Mouse (Mus musculus): ENCODE data around the gene Ank3. TPM values are rescaled to one million over a fixed set of nuclear protein-coding genes. Genes with fewer than 3 reads are reported as not detected.

Gene Ank3
- polyA plus RNA-seq, 1 experiment: 39.1 TPM

- TF ChIP-seq CTCF (conservative IDR thresholded peaks at IDR 0.05; ENCODE audit: insufficient read depth, insufficient read length, low read depth, low read length) (no peak), POLR2A (IDR thresholded peaks at IDR 0.05; ENCODE audit: low read depth, low read length) (no peak)
- Histone ChIP-seq H3K27ac (ENCODE audit: insufficient read depth, low read depth, low read length) (peak overlapping the region; percentile 43), H3K36me3 (ENCODE audit: control insufficient read depth, insufficient read depth, low read length) (no peaks in the 10 kb centered on the region), H3K4me1 (ENCODE audit: control insufficient read depth, insufficient read depth, low read length) (0 out of 2 replicates have a peak, but pooled peaks cover 3% of the 10 kb centered on the region), H3K27me3 (replicated peaks; ENCODE audit: control insufficient read depth, insufficient read depth, low read length) (no peaks in the 10 kb centered on the region), H3K4me3 (ENCODE audit: insufficient read depth, low read depth, low read length) (no peak overlapping the region)
- WGBS: 32% methylated on average over 5 of the region's 5 CpGs
- no peak for DNase-seq
These were observed 52.4 kb downstream of the Ank3 start for GRCm38 (mm10) chr10:69451006-69451405.

GRCm38 (mm10) chr10:69452180-69452977 is 53.8 kb downstream of the Ank3 start:
- no peak overlapping the region for H3K27ac ChIP-seq (ENCODE audit: insufficient read depth, low read depth, low read length)
- TF ChIP-seq POLR2A (IDR thresholded peaks at IDR 0.05; ENCODE audit: low read depth, low read length): no peak
- TF ChIP-seq CTCF (conservative IDR thresholded peaks at IDR 0.05; ENCODE audit: insufficient read depth, insufficient read length, low read depth, low read length): peak; percentile 63
- no peaks in the 10 kb centered on the region for H3K36me3 ChIP-seq (ENCODE audit: control insufficient read depth, insufficient read depth, low read length)
- H3K4me3 ChIP-seq (ENCODE audit: insufficient read depth, low read depth, low read length): no peak overlapping the region
- DNase-seq: peak; percentile 61
- 45% methylated on average over 9 of the region's 9 CpGs for WGBS
- H3K27me3 ChIP-seq (replicated peaks; ENCODE audit: control insufficient read depth, insufficient read depth, low read length): no peaks in the 10 kb centered on the region
- H3K4me1 ChIP-seq (ENCODE audit: control insufficient read depth, insufficient read depth, low read length): 0 out of 2 replicates have a peak, but pooled peaks cover 3% of the 10 kb centered on the region

GRCm38 (mm10) chr10:69453531-69453930 is 55.0 kb downstream of the Ank3 start:
- H3K27ac ChIP-seq (ENCODE audit: insufficient read depth, low read depth, low read length): no peak overlapping the region
- no peak for DNase-seq
- H3K4me3 ChIP-seq (ENCODE audit: insufficient read depth, low read depth, low read length): no peak overlapping the region
- TF ChIP-seq POLR2A (IDR thresholded peaks at IDR 0.05; ENCODE audit: low read depth, low read length) (no peak), CTCF (conservative IDR thresholded peaks at IDR 0.05; ENCODE audit: insufficient read depth, insufficient read length, low read depth, low read length) (no peak)
- H3K4me1 ChIP-seq (ENCODE audit: control insufficient read depth, insufficient read depth, low read length): 0 out of 2 replicates have a peak, but pooled peaks cover 3% of the 10 kb centered on the region
- 93% methylated on average over 6 of the region's 6 CpGs for WGBS
- no peaks in the 10 kb centered on the region for H3K36me3 ChIP-seq (ENCODE audit: control insufficient read depth, insufficient read depth, low read length)
- H3K27me3 ChIP-seq (replicated peaks; ENCODE audit: control insufficient read depth, insufficient read depth, low read length): no peaks in the 10 kb centered on the region

GRCm38 (mm10) chr10:69454480-69454879 is 55.9 kb downstream of the Ank3 start:
- Histone ChIP-seq H3K27ac (ENCODE audit: insufficient read depth, low read depth, low read length) (no peak overlapping the region), H3K4me1 (ENCODE audit: control insufficient read depth, insufficient read depth, low read length) (0 out of 2 replicates have a peak, but pooled peaks cover 3% of the 10 kb centered on the region), H3K27me3 (replicated peaks; ENCODE audit: control insufficient read depth, insufficient read depth, low read length) (no peaks in the 10 kb centered on the region), H3K36me3 (ENCODE audit: control insufficient read depth, insufficient read depth, low read length) (no peaks in the 10 kb centered on the region), H3K4me3 (ENCODE audit: insufficient read depth, low read depth, low read length) (no peak overlapping the region)
- WGBS: 38% methylated on average over 7 of the region's 7 CpGs
- DNase-seq: no peak
- TF ChIP-seq POLR2A (IDR thresholded peaks at IDR 0.05; ENCODE audit: low read depth, low read length): no peak
- TF ChIP-seq CTCF (conservative IDR thresholded peaks at IDR 0.05; ENCODE audit: insufficient read depth, insufficient read length, low read depth, low read length): no peak

- no peak overlapping the region for H3K27ac ChIP-seq (ENCODE audit: insufficient read depth, low read depth, low read length)
- H3K4me3 ChIP-seq (ENCODE audit: insufficient read depth, low read depth, low read length): no peak overlapping the region
- H3K4me1 ChIP-seq (ENCODE audit: control insufficient read depth, insufficient read depth, low read length): no peaks in the 10 kb centered on the region
- no peak for DNase-seq
- H3K27me3 ChIP-seq (replicated peaks; ENCODE audit: control insufficient read depth, insufficient read depth, low read length): no peaks in the 10 kb centered on the region
- WGBS: 67% methylated on average over 4 of the region's 4 CpGs
- TF ChIP-seq CTCF (conservative IDR thresholded peaks at IDR 0.05; ENCODE audit: insufficient read depth, insufficient read length, low read depth, low read length): no peak
- H3K36me3 ChIP-seq (ENCODE audit: control insufficient read depth, insufficient read depth, low read length): no peaks in the 10 kb centered on the region
These were observed 66.3 kb downstream of the Ank3 start for GRCm38 (mm10) chr10:69464826-69465225.

- H3K27ac ChIP-seq (ENCODE audit: insufficient read depth, low read depth, low read length): no peak overlapping the region
- TF ChIP-seq CTCF (conservative IDR thresholded peaks at IDR 0.05; ENCODE audit: insufficient read depth, insufficient read length, low read depth, low read length) (no peak), POLR2A (IDR thresholded peaks at IDR 0.05; ENCODE audit: low read depth, low read length) (no peak)
- H3K36me3 ChIP-seq (ENCODE audit: control insufficient read depth, insufficient read depth, low read length): no peaks in the 10 kb centered on the region
- H3K4me3 ChIP-seq (ENCODE audit: insufficient read depth, low read depth, low read length): no peak overlapping the region
- no peaks in the 10 kb centered on the region for H3K27me3 ChIP-seq (replicated peaks; ENCODE audit: control insufficient read depth, insufficient read depth, low read length)
- DNase-seq: no peak
- WGBS: 82% methylated on average over 11 of the region's 11 CpGs
- H3K4me1 ChIP-seq (ENCODE audit: control insufficient read depth, insufficient read depth, low read length): no peaks in the 10 kb centered on the region
These were observed 67.1 kb downstream of the Ank3 start for GRCm38 (mm10) chr10:69465558-69466200.

GRCm38 (mm10) chr10:69466201-69466585 is 67.6 kb downstream of the Ank3 start:
- Histone ChIP-seq H3K36me3 (ENCODE audit: control insufficient read depth, insufficient read depth, low read length) (no peaks in the 10 kb centered on the region), H3K27me3 (replicated peaks; ENCODE audit: control insufficient read depth, insufficient read depth, low read length) (no peaks in the 10 kb centered on the region), H3K4me1 (ENCODE audit: control insufficient read depth, insufficient read depth, low read length) (no peaks in the 10 kb centered on the region), H3K27ac (ENCODE audit: insufficient read depth, low read depth, low read length) (no peak overlapping the region), H3K4me3 (ENCODE audit: insufficient read depth, low read depth, low read length) (no peak overlapping the region)
- DNase-seq: no peak
- TF ChIP-seq CTCF (conservative IDR thresholded peaks at IDR 0.05; ENCODE audit: insufficient read depth, insufficient read length, low read depth, low read length) (no peak), POLR2A (IDR thresholded peaks at IDR 0.05; ENCODE audit: low read depth, low read length) (no peak)
- WGBS: 74% methylated on average over 2 of the region's 2 CpGs
